Mouse (Mus musculus): ENCODE measurements around the gene Akna. TPM values are rescaled to one million over a fixed set of nuclear protein-coding genes. Genes with fewer than 3 reads are reported as not detected.

Akna gene
- polyA plus RNA-seq, 1 experiment from 2014 or later = 8.8 TPM

DNA sequence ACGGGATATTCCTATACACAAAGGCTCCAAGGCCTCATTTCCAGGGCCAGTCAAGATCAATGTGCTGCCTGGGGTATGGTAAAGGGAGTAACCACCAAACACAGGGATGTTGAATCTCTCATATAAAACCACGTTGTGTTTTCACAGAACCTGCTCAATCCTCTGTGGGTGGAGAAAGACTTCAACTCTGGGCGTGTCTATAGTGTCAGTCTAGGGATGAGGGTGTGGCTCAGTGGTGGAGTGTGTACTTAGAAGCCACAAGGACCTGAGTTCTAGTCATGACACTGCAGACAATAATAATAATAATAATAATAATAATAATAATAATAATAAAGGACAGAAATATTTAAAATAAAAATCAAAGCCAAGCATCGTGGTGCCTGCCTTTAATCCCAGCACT is 18.9 kb downstream of the Akna start:
- Histone ChIP-seq H3K4me1 (replicated peaks; ENCODE audit: control insufficient read depth, insufficient read depth, low read length) (peaks cover 17% of the 10 kb centered on the region), H3K27me3 (replicated peaks; ENCODE audit: control insufficient read depth, insufficient read depth, low read length) (no peaks in the 10 kb centered on the region), H3K4me2 (no peak overlapping the region), H3K27ac (ENCODE audit: low read depth, low read length) (no peak overlapping the region), H3K9me3 (ENCODE audit: control insufficient read depth, low read length) (no peaks in the 10 kb centered on the region), H3K9ac (ENCODE audit: low read depth, low read length) (no peak overlapping the region), H3K4me3 (ENCODE audit: low read depth, low read length) (no peak overlapping the region), H3K36me3 (ENCODE audit: control insufficient read depth, insufficient read depth, low read length) (peaks cover 13% of the 10 kb centered on the region)
- peak; percentile 37; the same call in 1 of the 2 replicates for ATAC-seq (replicated peaks; ENCODE audit: low FRiP score)
- 79% methylated on average over 4 of the region's 4 CpGs for WGBS
- no peak for DNase-seq (ENCODE audit: low spot score)

DNA sequence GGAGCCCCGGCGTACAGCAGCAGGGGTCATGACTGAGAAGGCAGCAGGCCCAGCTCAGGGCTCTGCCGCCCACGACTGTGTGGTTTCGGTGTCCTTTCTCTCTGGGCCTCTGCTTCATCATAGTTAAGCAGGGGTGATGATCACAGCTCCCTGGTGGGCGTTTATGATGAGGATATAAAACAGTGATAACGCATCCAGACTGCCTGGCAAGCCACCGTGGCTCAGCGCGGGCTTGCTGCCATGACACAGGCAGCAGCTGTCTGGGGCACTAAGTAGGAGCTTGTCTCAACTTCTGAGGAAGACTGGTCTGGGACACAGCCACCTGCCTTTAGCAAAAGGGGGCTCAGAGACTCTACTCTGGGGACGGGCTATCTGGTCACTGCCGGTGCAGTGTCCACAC is 19.7 kb downstream of the Akna start:
- Histone ChIP-seq H3K4me2 (no peak overlapping the region), H3K4me1 (replicated peaks; ENCODE audit: control insufficient read depth, insufficient read depth, low read length) (peaks cover 17% of the 10 kb centered on the region), H3K9ac (ENCODE audit: low read depth, low read length) (peak overlapping the region; percentile 36; the same call in 1 of the 2 replicates), H3K27me3 (replicated peaks; ENCODE audit: control insufficient read depth, insufficient read depth, low read length) (no peaks in the 10 kb centered on the region), H3K27ac (ENCODE audit: low read depth, low read length) (peak overlapping the region; percentile 82), H3K4me3 (ENCODE audit: low read depth, low read length) (no peak overlapping the region), H3K36me3 (ENCODE audit: control insufficient read depth, insufficient read depth, low read length) (peaks cover 16% of the 10 kb centered on the region), H3K9me3 (ENCODE audit: control insufficient read depth, low read length) (no peaks in the 10 kb centered on the region)
- 81% methylated on average over 12 of the region's 12 CpGs for WGBS
- DNase-seq (ENCODE audit: low spot score) = no peak
- peak; percentile 19; the same call in 1 of the 2 replicates for ATAC-seq (replicated peaks; ENCODE audit: low FRiP score)

DNA sequence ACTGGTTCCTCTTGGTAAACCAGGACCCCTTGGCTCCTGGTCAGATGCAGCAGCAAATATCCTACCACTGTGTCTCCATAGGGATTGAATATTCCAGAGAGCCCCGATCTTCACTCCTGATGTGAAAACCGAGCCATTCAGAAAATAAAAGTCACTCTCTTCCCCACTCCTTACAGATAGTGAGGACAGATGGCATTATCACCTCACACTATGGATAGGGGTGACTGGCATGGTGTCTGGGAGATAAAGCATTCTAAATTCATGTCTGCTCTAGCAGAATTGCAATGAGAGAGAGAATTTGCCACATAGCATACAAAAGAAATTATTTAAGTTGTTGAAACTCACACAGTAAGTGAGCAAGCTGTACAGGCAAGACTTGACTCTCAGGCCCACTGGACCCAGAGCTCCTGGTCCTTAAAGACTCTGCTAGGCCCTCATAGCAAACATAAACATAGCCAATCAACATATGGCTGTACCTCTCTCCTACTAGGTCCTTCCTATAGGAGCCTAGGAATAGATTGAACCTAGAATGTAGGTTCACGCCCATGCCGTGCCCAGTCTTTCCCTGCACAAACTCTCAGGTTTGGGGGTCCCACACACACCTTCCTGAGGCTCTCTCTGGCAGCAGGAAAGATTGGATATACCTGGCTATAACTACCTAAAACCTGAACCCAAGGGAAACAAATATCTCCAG is 20.3 kb downstream of the Akna start:
- DNase-seq (ENCODE audit: low spot score) = no peak
- H3K4me3 ChIP-seq (ENCODE audit: low read depth, low read length) = no peak overlapping the region
- WGBS = 68% methylated on average over 4 of the region's 4 CpGs
- ATAC-seq (replicated peaks; ENCODE audit: low FRiP score) = peak; percentile 77
- peaks cover 17% of the 10 kb centered on the region for H3K4me1 ChIP-seq (replicated peaks; ENCODE audit: control insufficient read depth, insufficient read depth, low read length)
- H3K36me3 ChIP-seq (ENCODE audit: control insufficient read depth, insufficient read depth, low read length) = peaks cover 16% of the 10 kb centered on the region
- peak overlapping the region; percentile 27 for H3K4me2 ChIP-seq
- H3K9me3 ChIP-seq (ENCODE audit: control insufficient read depth, low read length) = no peaks in the 10 kb centered on the region
- H3K9ac ChIP-seq (ENCODE audit: low read depth, low read length) = peak overlapping the region; percentile 36
- H3K27ac ChIP-seq (ENCODE audit: low read depth, low read length) = peak overlapping the region; percentile 82
- no peaks in the 10 kb centered on the region for H3K27me3 ChIP-seq (replicated peaks; ENCODE audit: control insufficient read depth, insufficient read depth, low read length)

- DNase-seq (ENCODE audit: low spot score) = no peak
- no peak for ATAC-seq (replicated peaks; ENCODE audit: low FRiP score)
- H3K9me3 ChIP-seq (ENCODE audit: control insufficient read depth, low read length) = no peaks in the 10 kb centered on the region
- no peak overlapping the region for H3K4me3 ChIP-seq (ENCODE audit: low read depth, low read length)
- peaks cover 20% of the 10 kb centered on the region for H3K4me1 ChIP-seq (replicated peaks; ENCODE audit: control insufficient read depth, insufficient read depth, low read length)
- H3K27ac ChIP-seq (ENCODE audit: low read depth, low read length) = no peak overlapping the region
- H3K36me3 ChIP-seq (ENCODE audit: control insufficient read depth, insufficient read depth, low read length) = peaks cover 14% of the 10 kb centered on the region
- H3K27me3 ChIP-seq (replicated peaks; ENCODE audit: control insufficient read depth, insufficient read depth, low read length) = no peaks in the 10 kb centered on the region
- no peak overlapping the region for H3K9ac ChIP-seq (ENCODE audit: low read depth, low read length)
- 75% methylated on average over 7 of the region's 7 CpGs for WGBS
- no peak overlapping the region for H3K4me2 ChIP-seq
Measured at GRCm38 (mm10) chr4:63377483-63377882, 25.7 kb downstream of the Akna start.

- Histone ChIP-seq H3K4me3 (ENCODE audit: low read depth, low read length) (no peak overlapping the region), H3K36me3 (ENCODE audit: control insufficient read depth, insufficient read depth, low read length) (peaks cover 5% of the 10 kb centered on the region; the same call in 1 of the 2 replicates), H3K9ac (ENCODE audit: low read depth, low read length) (peak overlapping the region; percentile 59), H3K4me2 (no peak overlapping the region), H3K27ac (ENCODE audit: low read depth, low read length) (peak overlapping the region; percentile 97), H3K9me3 (ENCODE audit: control insufficient read depth, low read length) (no peaks in the 10 kb centered on the region), H3K4me1 (replicated peaks; ENCODE audit: control insufficient read depth, insufficient read depth, low read length) (peaks cover 19% of the 10 kb centered on the region), H3K27me3 (replicated peaks; ENCODE audit: control insufficient read depth, insufficient read depth, low read length) (no peaks in the 10 kb centered on the region)
- DNase-seq (ENCODE audit: low spot score) = no peak
- 94% methylated on average over 1 of the region's 1 CpGs for WGBS
- ATAC-seq (replicated peaks; ENCODE audit: low FRiP score) = no peak
Measured at GRCm38 (mm10) chr4:63375367-63375766, 27.8 kb downstream of the Akna start.

GRCm38 (mm10) chr4:63374331-63374730 is 28.8 kb downstream of the Akna start:
- Histone ChIP-seq H3K9me3 (ENCODE audit: control insufficient read depth, low read length) (no peaks in the 10 kb centered on the region), H3K27me3 (replicated peaks; ENCODE audit: control insufficient read depth, insufficient read depth, low read length) (no peaks in the 10 kb centered on the region), H3K9ac (ENCODE audit: low read depth, low read length) (no peak overlapping the region; the same call in 1 of the 2 replicates), H3K4me1 (replicated peaks; ENCODE audit: control insufficient read depth, insufficient read depth, low read length) (peaks cover 19% of the 10 kb centered on the region), H3K4me2 (peak overlapping the region; percentile 35), H3K36me3 (ENCODE audit: control insufficient read depth, insufficient read depth, low read length) (peaks cover 5% of the 10 kb centered on the region; the same call in 1 of the 2 replicates), H3K4me3 (ENCODE audit: low read depth, low read length) (no peak overlapping the region), H3K27ac (ENCODE audit: low read depth, low read length) (peak overlapping the region; percentile 97)
- ATAC-seq (replicated peaks; ENCODE audit: low FRiP score) (peak; percentile 90), DNase-seq (ENCODE audit: low spot score) (peak; percentile 43)
- WGBS = 46% methylated on average over 12 of the region's 12 CpGs

DNA sequence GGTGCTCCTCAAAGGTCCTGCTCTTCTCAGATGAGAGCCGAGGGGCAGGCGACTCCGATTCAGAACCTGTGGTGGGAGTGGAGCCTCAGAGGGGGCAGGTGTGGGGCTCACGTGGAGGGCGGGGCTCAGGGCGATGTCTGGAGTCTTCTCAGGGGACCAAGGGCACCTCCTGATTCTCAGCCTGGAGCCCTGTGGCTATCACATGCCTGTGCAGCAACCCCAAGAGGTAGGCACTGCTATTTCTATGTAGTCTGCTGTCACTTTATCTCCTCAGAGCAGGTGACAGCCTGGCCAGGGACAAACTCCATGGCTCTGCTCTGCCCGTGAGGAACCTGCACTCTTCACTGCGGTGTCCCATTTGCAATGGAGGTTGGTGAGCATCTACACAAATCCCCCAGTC is 29.8 kb downstream of the Akna start:
- DNase-seq (ENCODE audit: low spot score) = no peak
- peak overlapping the region; percentile 12 for H3K4me2 ChIP-seq
- H3K9ac ChIP-seq (ENCODE audit: low read depth, low read length) = 0 out of 2 replicates have a peak overlapping the region, but pooled peaks have one; percentile 20
- ATAC-seq (replicated peaks; ENCODE audit: low FRiP score) = peak; percentile 74
- 75% methylated on average over 8 of the region's 8 CpGs for WGBS
- H3K36me3 ChIP-seq (ENCODE audit: control insufficient read depth, insufficient read depth, low read length) = peaks cover 2% of the 10 kb centered on the region; the same call in 1 of the 2 replicates
- no peaks in the 10 kb centered on the region for H3K27me3 ChIP-seq (replicated peaks; ENCODE audit: control insufficient read depth, insufficient read depth, low read length)
- H3K9me3 ChIP-seq (ENCODE audit: control insufficient read depth, low read length) = no peaks in the 10 kb centered on the region
- peak overlapping the region; percentile 91 for H3K27ac ChIP-seq (ENCODE audit: low read depth, low read length)
- peaks cover 19% of the 10 kb centered on the region for H3K4me1 ChIP-seq (replicated peaks; ENCODE audit: control insufficient read depth, insufficient read depth, low read length)
- no peak overlapping the region for H3K4me3 ChIP-seq (ENCODE audit: low read depth, low read length)

DNA sequence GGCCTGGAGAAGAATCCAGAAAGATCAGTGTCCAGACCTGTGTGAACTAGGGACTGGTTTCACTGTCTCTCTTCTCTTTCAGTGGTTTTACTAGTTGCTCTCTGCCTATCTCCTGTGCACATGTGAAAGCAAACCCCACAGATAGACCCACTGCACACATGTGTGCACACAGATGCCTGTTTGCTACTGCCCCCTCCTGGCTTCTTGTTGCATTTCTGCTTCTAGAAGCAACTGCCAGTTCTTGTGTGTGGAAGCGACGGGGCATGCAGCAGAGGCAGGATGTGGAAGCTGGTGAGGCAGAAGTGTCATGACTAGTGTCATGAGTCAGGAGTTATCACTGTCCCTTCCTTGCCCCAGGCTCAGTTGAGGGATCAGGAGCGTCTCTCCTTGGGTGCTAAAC is 31.3 kb downstream of the Akna start:
- no peak for DNase-seq (ENCODE audit: low spot score)
- ATAC-seq (replicated peaks; ENCODE audit: low FRiP score) = peak; percentile 19; the same call in 1 of the 2 replicates

GRCm38 (mm10) chr4:63370897-63371296 is 32.3 kb downstream of the Akna start:
- ATAC-seq (replicated peaks; ENCODE audit: low FRiP score) = no peak
- WGBS = 56% methylated on average over 7 of the region's 7 CpGs
- DNase-seq (ENCODE audit: low spot score) = no peak
- no peak overlapping the region for H3K4me2 ChIP-seq
- H3K36me3 ChIP-seq (ENCODE audit: control insufficient read depth, insufficient read depth, low read length) = no peaks in the 10 kb centered on the region; the same call in 1 of the 2 replicates
- H3K27me3 ChIP-seq (replicated peaks; ENCODE audit: control insufficient read depth, insufficient read depth, low read length) = no peaks in the 10 kb centered on the region
- no peak overlapping the region for H3K4me3 ChIP-seq (ENCODE audit: low read depth, low read length)
- H3K27ac ChIP-seq (ENCODE audit: low read depth, low read length) = no peak overlapping the region
- peaks cover 19% of the 10 kb centered on the region for H3K4me1 ChIP-seq (replicated peaks; ENCODE audit: control insufficient read depth, insufficient read depth, low read length)
- no peaks in the 10 kb centered on the region for H3K9me3 ChIP-seq (ENCODE audit: control insufficient read depth, low read length)
- no peak overlapping the region for H3K9ac ChIP-seq (ENCODE audit: low read depth, low read length)

More for the DNA sequence above, 31.3 kb downstream of the Akna start:
- 52% methylated on average over 3 of the region's 3 CpGs for WGBS
- Histone ChIP-seq H3K9ac (ENCODE audit: low read depth, low read length) (no peak overlapping the region), H3K9me3 (ENCODE audit: control insufficient read depth, low read length) (no peaks in the 10 kb centered on the region), H3K27me3 (replicated peaks; ENCODE audit: control insufficient read depth, insufficient read depth, low read length) (no peaks in the 10 kb centered on the region), H3K4me1 (replicated peaks; ENCODE audit: control insufficient read depth, insufficient read depth, low read length) (peaks cover 19% of the 10 kb centered on the region), H3K36me3 (ENCODE audit: control insufficient read depth, insufficient read depth, low read length) (no peaks in the 10 kb centered on the region; the same call in 1 of the 2 replicates), H3K4me2 (no peak overlapping the region), H3K27ac (ENCODE audit: low read depth, low read length) (no peak overlapping the region), H3K4me3 (ENCODE audit: low read depth, low read length) (no peak overlapping the region)
